In genomic region chr14:27695781-27696180, GRCm38 (mm10) we compare ENCODE assay signal across 20 mouse cellular contexts.
DNase-seq lines count a peak whose midpoint lies in the region; ATAC-seq lines count a peak whose summit lies in the region.
"Had no signal": no experiment of that assay in that cellular context is flagged by ENCODE, and none has a peak within 500 bp of the region (broad histone marks: within the 10 kb centered on the region; RNA-seq: fewer than 3 reads in every experiment).

No protein-coding gene starts in this region.

- 75% methylated on average over 7 of the region's 7 CpGs for WGBS in forebrain, embryonic 14.5 days
- 95% methylated on average over 7 of the region's 7 CpGs for WGBS in forebrain, embryonic 11.5 days

- peak; percentile 71 for DNase-seq in forebrain, embryonic 14.5 days (ENCODE audit: low spot score)
- no peak for DNase-seq in forebrain, embryonic 11.5 days (ENCODE audit: low spot score)
- peak; percentile 27 for DNase-seq in layer of hippocampus, adult 9-11 months
- DNase-seq in layer of hippocampus, adult 8-10 months (ENCODE audit: low spot score in 2 of 2): no peak
- DNase-seq in cerebellum, adult 18-20 months: peak; percentile 88 to 93
- peak; percentile 17 to 57 for DNase-seq in layer of hippocampus, postnatal 14 days (ENCODE audit: low spot score in 2 of 2)
- DNase-seq in heart, adult 8-10 months (ENCODE audit: low spot score): no peak
- no peak for DNase-seq in adrenal gland, adult 2 months
- DNase-seq: gastrocnemius, postnatal 25 days; heart, postnatal 4 days; kidney, postnatal 25 days; lung, postnatal 10 days; thymus, postnatal 14 days had no signal

- ATAC-seq in forebrain, embryonic 14.5 days: no peak
- no peak for ATAC-seq in forebrain, embryonic 11.5 days (replicated peaks; ENCODE audit: low FRiP score)
- ATAC-seq: intestine, postnatal 0 days; Patski had no signal

- no peaks in the 10 kb centered on the region for H3K36me3 ChIP-seq in forebrain, embryonic 14.5 days (ENCODE audit: control insufficient read depth, insufficient read depth, low read length)
- no peaks in the 10 kb centered on the region for H3K36me3 ChIP-seq in forebrain, embryonic 11.5 days (ENCODE audit: control insufficient read depth, insufficient read depth, low read length)
- H3K36me3 ChIP-seq: midbrain, embryonic 10.5 days; stomach, embryonic 15.5 days had no signal

- H3K9me3 ChIP-seq in forebrain, embryonic 14.5 days (replicated peaks; ENCODE audit: control insufficient read depth, low read length): no peaks in the 10 kb centered on the region
- no peaks in the 10 kb centered on the region for H3K9me3 ChIP-seq in forebrain, embryonic 11.5 days (ENCODE audit: control insufficient read depth, low read length)
- H3K9me3 ChIP-seq: midbrain, embryonic 10.5 days; stomach, embryonic 15.5 days had no signal

- no peaks in the 10 kb centered on the region for H3K27me3 ChIP-seq in forebrain, embryonic 14.5 days (replicated peaks; ENCODE audit: control insufficient read depth, insufficient read depth, low read length)
- H3K27me3 ChIP-seq in forebrain, embryonic 11.5 days (ENCODE audit: control insufficient read depth, insufficient read depth, low read length): no peaks in the 10 kb centered on the region
- H3K27me3 ChIP-seq: Patski; stomach, embryonic 15.5 days had no signal

- no peak overlapping the region for H3K4me3 ChIP-seq in forebrain, embryonic 14.5 days (ENCODE audit: low read depth, low read length)
- H3K4me3 ChIP-seq in forebrain, embryonic 11.5 days (ENCODE audit: low read depth, low read length): no peak overlapping the region
- H3K4me3 ChIP-seq: midbrain, embryonic 10.5 days; myocyte; stomach, embryonic 15.5 days had no signal

- no peak overlapping the region for H3K9ac ChIP-seq in forebrain, embryonic 14.5 days (ENCODE audit: low read length)
- no peak overlapping the region for H3K9ac ChIP-seq in forebrain, embryonic 11.5 days (ENCODE audit: low read length)
- H3K9ac ChIP-seq: liver, embryonic 14.5 days; stomach, embryonic 15.5 days had no signal

- 0 out of 2 replicates have a peak, but pooled peaks cover 4% of the 10 kb centered on the region for H3K4me1 ChIP-seq in forebrain, embryonic 14.5 days (ENCODE audit: control insufficient read depth, insufficient read depth, low read length)
- H3K4me1 ChIP-seq in forebrain, embryonic 11.5 days (replicated peaks; ENCODE audit: control insufficient read depth, insufficient read depth, low read length): no peaks in the 10 kb centered on the region
- H3K4me1 ChIP-seq: midbrain, embryonic 10.5 days; stomach, embryonic 15.5 days had no signal

- H3K27ac ChIP-seq in forebrain, embryonic 14.5 days (ENCODE audit: low read depth, low read length): no peak overlapping the region
- no peak overlapping the region for H3K27ac ChIP-seq in forebrain, embryonic 11.5 days (ENCODE audit: low read depth, low read length)
- H3K27ac ChIP-seq: liver, embryonic 14.5 days; midbrain, embryonic 10.5 days; stomach, embryonic 15.5 days had no signal

- no peak overlapping the region for H3K4me2 ChIP-seq in forebrain, embryonic 14.5 days (ENCODE audit: low read length)
- H3K4me2 ChIP-seq in forebrain, embryonic 11.5 days (ENCODE audit: low read depth, low read length, severe bottlenecking): no peak overlapping the region
- H3K4me2 ChIP-seq: heart, embryonic 11.5 days; stomach, embryonic 15.5 days had no signal

Comparison
In these comparisons a context has a peak if more than half of its experiments do, and no peak if none do; other contexts are left out.
1. DNase-seq: peak in forebrain, embryonic 14.5 days (single experiment), layer of hippocampus, adult 9-11 months (single experiment), cerebellum, adult 18-20 months (2 of 2) and layer of hippocampus, postnatal 14 days (2 of 2); none in forebrain, embryonic 11.5 days (single experiment), layer of hippocampus, adult 8-10 months (0 of 2), heart, adult 8-10 months (single experiment) and adrenal gland, adult 2 months (single experiment).